Mouse (Mus musculus) T-cell, adult 2 months (primary cell): ENCODE data around the gene Hist1h2bl.
"Not testable (repeated sequence)": the region's sequence is repeated elsewhere in the genome, so short reads cannot be mapped to it uniquely, and the experiment has no call there.

ENCODE experiments used
- DNase-seq: peaks from one replicate; pipeline ENCODE4 v3.0.0; 2022; ENCODE audit warnings: low spot score

Hist1h2bl gene

DNA sequence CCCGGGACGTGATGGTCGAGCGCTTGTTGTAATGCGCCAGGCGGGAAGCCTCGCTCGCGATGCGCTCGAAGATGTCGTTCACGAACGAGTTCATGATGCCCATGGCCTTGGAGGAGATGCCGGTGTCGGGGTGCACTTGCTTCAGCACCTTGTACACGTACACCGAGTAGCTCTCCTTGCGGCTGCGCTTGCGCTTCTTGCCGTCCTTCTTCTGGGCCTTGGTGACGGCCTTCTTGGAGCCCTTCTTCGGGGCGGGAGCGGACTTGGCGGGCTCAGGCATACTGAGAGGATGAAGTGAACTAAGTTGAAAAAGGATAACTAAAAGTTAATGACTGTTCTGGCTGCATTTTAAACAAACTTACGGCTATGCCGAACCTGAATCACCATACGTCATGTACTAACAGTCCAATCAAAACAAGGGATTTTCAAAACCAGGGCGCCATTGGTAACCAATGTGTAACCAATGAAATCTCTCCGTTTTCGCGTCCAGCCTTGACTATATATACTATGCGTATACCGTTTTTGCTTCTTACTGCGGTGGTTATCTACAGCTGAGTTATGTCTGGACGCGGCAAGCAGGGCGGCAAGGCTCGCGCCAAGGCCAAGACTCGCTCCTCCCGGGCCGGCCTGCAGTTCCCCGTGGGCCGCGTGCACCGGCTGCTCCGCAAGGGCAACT is at the start of gene Hist1h2bl, which contains the start of gene Hist1h2ai:
TSS of gene Hist1h2bl (minus strand) at position 280 of the 676 bp plus-strand sequence.
TSS of gene Hist1h2ai (plus strand) at position 559 of the 676 bp plus-strand sequence.
- peak; percentile 78 for DNase-seq

DNA sequence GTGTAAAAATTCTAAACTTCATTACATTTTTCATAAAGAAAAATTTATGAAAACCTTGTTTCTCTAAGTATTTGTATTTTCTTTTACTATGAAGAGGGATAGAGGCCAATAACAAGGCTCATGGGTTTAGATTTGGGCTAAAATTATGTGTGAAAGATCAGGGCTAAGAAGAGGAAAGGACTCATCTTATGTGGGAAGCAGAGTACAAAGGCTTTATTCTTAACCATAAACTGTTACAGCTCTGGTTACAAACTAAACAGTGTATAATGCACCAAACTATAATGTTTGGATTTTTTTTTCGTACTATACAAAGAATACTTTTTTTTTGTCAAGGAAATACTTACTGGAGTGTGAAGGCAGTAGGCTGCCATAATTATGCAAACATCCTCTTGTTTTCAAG is 39.8 kb upstream of the Hist1h2bl start:
- DNase-seq = no peak

DNA sequence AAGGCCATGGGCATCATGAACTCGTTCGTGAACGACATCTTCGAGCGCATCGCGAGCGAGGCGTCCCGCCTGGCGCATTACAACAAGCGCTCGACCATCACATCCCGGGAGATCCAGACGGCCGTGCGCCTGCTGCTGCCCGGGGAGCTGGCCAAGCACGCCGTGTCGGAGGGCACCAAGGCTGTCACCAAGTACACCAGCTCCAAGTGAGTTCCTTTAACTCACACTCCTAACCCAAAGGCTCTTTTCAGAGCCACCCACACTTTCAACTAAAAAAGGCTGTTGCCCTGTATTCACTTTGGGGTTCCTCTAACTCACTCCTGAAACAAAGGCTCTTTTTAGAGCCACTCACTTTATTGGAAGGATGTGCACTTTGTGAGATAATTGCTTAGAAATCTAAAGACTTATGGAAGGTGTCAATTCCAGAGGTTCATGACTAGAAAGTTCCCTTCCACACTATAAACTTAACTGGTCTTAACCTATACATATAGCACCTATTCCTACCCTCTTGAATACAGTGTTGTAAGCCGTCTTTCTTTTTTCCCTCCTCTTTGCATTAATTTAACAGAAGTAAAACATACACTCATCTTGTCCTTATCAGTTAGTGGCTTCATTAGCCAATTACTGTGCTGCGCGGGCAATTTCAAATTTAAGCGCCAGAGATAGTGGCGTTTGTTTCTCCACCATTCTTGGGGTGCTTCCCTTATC is 38.5 kb upstream of the Hist1h2bl start:
- DNase-seq = not testable (repeated sequence)

DNA sequence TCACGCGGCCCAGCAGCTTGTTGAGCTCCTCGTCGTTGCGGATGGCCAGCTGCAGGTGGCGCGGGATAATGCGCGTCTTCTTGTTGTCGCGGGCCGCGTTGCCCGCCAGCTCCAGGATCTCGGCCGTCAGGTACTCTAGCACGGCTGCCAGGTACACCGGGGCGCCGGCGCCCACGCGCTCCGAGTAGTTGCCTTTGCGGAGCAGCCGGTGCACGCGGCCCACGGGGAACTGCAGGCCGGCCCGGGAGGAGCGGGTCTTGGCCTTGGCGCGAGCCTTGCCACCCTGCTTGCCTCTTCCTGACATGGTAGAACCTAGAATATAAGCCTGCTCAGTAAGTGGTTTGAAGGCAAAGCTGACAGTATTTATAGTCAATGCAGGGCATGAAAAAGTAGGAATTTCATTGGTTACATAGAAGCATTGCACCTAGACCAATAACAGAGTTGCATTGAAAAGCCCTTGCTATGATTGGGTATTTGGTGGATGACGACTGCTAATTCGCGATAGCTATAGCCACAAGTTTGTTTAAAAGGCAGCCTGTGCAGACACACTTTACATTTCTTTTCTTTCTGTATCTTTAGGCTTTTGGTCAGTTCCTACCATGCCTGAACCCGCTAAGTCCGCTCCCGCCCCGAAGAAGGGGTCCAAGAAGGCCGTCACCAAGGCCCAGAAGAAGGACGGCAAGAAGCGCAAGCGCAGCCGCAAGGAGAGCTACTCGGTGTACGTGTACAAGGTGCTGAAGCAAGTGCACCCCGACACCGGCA is 37.8 kb upstream of the Hist1h2bl start, which contains the start of the genes Hist1h2ak and Hist1h2bn:
TSS of gene Hist1h2ak (minus strand) at position 304 of the 762 bp plus-strand sequence.
TSS of gene Hist1h2bn (plus strand) at position 600 of the 762 bp plus-strand sequence.
- peak; percentile 77 for DNase-seq

DNA sequence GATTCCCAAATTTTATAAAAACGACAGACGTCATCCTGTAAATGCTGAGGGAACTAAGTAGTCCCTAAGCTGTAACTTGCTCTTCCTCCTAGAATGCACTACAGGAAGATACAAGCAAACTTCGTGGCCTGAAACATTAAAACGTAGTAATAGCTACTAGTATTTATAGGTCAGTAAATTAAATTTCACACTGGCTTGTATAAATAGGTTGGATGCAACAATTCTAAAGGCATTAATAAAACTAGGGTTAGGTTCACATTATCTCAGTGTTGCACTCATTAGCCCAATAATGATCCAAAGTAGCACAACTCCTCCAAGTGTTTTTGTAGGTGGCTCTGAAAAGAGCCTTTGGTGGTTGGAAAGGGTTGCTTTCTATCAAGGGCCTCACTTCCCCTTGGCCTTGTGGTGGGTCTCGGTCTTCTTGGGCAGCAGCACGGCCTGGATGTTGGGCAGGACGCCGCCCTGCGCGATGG is 37.1 kb upstream of the Hist1h2bl start:
- no peak for DNase-seq

DNA sequence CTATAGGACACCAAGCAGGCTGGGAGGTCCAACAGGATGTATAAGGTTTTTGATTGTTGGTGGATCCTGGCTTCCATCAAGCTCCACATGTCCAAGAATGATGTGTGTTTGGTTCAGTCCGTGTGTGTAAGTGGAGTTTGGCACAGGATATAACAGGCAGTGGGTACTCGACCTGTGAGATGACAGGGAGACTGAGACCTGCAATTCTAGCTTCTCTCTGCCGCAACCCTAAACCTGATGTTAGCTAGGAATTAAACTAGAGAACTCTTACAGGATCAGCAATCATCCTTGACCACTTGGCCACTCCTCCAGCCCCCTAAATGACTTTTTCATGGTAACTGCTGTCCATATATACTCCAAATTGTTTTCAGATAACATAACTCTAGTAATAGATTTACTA is 36.4 kb upstream of the Hist1h2bl start:
- no peak for DNase-seq

GRCm38 (mm10) chr13:21751827-21752226 is 35.9 kb upstream of the Hist1h2bl start:
- DNase-seq = no peak

DNA sequence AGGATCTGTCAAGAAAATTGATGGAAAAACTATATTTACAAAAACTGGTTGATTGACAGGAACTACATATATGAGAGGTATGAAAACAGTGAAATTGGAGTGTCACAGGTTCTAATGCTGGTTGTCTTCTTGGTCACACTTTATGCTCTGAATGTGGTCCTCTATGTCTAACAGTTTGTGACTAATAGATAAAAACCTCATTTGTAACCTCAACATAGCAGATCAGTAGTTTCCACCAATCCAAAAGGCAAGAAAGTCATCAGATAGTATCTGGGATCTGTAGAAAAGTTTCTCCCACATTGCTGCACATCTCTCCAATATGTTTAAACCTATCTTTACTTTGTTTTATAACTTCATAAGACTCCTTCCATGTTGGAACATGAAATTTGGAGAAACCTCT is 35.5 kb upstream of the Hist1h2bl start:
- no peak for DNase-seq

DNA sequence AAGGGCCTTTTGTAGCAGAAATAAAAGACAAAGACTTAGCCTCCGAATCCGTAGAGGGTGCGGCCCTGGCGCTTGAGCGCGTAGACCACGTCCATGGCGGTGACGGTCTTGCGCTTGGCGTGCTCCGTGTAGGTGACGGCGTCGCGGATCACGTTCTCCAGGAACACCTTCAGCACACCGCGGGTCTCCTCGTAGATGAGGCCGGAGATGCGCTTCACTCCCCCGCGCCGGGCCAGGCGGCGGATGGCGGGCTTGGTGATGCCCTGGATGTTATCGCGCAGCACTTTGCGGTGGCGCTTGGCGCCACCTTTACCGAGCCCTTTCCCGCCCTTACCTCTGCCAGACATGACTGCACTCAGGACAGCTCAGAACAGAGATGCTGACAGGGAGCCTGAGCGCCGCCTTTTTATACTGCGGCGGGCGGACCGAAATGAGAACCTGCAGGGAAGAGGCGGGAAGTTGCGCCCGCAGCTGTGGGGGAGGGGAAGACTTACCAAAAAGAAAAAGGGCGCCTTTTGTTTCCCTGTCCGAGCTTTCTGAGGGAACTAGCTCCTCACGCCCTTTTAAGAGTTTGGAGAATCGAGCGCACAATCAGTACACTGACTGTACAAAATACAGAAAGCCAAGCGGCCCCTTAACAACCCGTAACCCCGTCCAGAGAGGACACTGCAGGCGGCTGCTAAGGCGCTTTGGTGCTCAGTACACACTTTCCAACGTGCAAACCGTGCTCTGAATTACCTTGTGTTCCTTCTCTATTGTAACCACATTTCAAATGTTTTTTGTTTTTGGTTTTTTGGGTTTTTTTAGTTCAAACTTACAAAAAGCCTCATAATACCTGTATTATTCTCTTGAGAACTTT is 34.4 kb upstream of the Hist1h2bl start, which contains the start of gene Hist1h4k:
TSS of gene Hist1h4k (minus strand) at position 347 of the 859 bp plus-strand sequence.
- DNase-seq = peak; percentile 86

GRCm38 (mm10) chr13:21749387-21750158 is 33.6 kb upstream of the Hist1h2bl start:
- DNase-seq = no peak

GRCm38 (mm10) chr13:21745006-21745405 is 29.1 kb upstream of the Hist1h2bl start:
- DNase-seq = no peak

- peak; percentile 62 for DNase-seq
Measured at GRCm38 (mm10) chr13:21734906-21735767, 19.2 kb upstream of the Hist1h2bl start, which contains the start of gene Hist1h4j. TSS of gene Hist1h4j (plus strand) at chr13:21735064.

GRCm38 (mm10) chr13:21734010-21734905 is 18.3 kb upstream of the Hist1h2bl start:
- peak; percentile 78 for DNase-seq

DNA sequence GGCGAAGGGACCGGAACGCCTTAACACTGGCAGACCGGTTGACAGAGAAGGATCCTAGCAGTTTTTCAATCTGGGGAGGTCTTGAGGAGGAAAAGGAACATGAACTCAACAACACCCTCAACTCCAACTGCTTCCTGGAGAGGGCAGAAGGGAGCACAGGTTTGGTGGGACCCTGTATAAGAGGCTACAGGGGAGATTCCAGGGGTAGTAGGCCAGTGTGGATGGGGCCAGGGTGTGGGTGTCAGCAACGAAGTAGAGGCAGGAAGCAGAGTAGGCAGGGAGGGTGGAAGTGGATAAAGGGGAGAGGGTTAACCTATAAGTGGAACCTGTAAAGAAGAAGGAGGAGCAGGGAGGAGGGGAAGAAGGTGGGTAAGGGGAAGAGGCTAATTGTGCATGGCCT is 17.5 kb upstream of the Hist1h2bl start:
- DNase-seq = no peak

DNA sequence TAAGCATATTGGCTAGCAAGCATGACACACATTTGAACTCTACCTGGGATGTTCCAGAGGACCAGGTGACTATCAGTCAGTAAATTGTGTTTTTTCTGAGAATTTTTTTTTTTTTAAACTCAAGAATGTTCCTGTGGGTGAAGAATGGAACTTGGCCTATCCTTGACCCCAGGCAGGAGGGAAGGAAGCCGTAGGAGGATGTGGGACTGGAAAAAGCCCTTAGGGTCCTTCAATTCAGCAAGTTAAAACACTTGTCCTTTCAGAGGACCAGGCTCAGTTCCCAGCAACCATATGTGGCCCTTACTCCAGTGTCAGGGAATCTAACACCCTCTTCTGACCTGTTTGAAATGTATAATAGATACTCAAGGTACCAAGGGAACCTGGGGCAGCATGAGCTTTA is 13.6 kb upstream of the Hist1h2bl start:
- DNase-seq = no peak

DNA sequence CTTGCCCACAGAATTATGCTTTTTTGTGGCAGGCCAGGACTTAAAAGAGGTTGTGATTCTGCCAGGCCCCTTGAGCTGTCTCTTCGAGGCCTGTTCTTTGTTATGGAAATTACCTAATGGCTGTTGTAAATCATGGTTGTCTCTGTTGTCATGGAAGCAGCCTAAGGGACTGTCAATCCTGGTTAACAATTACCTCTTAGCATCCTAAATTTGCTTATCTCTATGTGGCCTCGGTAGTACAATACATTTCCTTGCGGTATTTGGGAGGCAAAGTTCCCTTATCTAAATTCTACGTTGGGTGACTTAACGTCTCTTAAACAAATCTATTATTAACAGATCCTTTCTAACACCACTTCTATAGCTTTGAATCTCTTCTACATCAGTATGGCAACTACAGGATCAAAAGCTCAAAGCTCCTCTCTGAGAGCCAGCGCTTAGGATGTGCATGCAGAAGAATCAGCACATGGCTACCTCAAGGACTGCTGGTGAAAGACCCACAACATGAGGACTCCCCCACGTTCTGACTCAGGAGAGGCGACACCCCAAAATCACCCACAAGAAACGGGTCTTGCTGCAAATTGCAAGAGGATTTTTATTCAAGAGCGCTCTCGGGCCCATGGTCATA is 12.1 kb upstream of the Hist1h2bl start:
- no peak for DNase-seq

- DNase-seq = no peak
Measured at GRCm38 (mm10) chr13:21722993-21723836, 7.3 kb upstream of the Hist1h2bl start.
